Mouse (Mus musculus) testis, adult 2 months (tissue): ENCODE data around the gene Bcas1. TPM values are rescaled to one million over a fixed set of nuclear protein-coding genes. Genes with fewer than 3 reads are reported as not detected.

Experiments used
- H3K27ac ChIP-seq: fragments of 200-500 bp; 2 replicates; pipeline ENCODE4 v1.5.1; 2012; ENCODE audit warnings: low read depth, low read length; ENCODE audit not compliant: control insufficient read depth, insufficient read depth
- H3K27me3 ChIP-seq: fragments of 200-500 bp; 2 replicates; pipeline ENCODE4 v1.6.1; 2012; ENCODE audit warnings: mild to moderate bottlenecking, low read length, moderate library complexity; ENCODE audit not compliant: control insufficient read depth, insufficient read depth
- H3K36me3 ChIP-seq: fragments of 200-500 bp; 2 replicates; pipeline ENCODE4 v1.6.1; 2012; ENCODE audit warnings: mild to moderate bottlenecking, low read length; ENCODE audit not compliant: control insufficient read depth, insufficient read depth
- H3K4me1 ChIP-seq: fragments of 200-500 bp; 2 replicates; pipeline ENCODE4 v1.6.1; 2012; ENCODE audit warnings: low read length; ENCODE audit not compliant: control insufficient read depth, insufficient read depth
- H3K4me3 ChIP-seq: fragments of 200-500 bp; 2 replicates; pipeline ENCODE4 v1.5.1; 2012; ENCODE audit warnings: low read depth, mild to moderate bottlenecking, low read length, moderate library complexity, mixed read lengths; ENCODE audit not compliant: control insufficient read depth
- CTCF ChIP-seq: fragments of 200-500 bp; IDR thresholded peaks from 2 replicates; pipeline ENCODE4 v1.5.1; 2012; ENCODE audit warnings: low read depth, mild to moderate bottlenecking, inconsistent platforms, low read length, moderate library complexity; ENCODE audit not compliant: control insufficient read depth, insufficient read depth, insufficient replicate concordance
- POLR2A ChIP-seq: fragments of 200-500 bp; IDR thresholded peaks from 2 replicates; pipeline ENCODE4 v1.6.1; 2012; ENCODE audit warnings: low read depth, mild to moderate bottlenecking, inconsistent platforms, low read length, moderate library complexity; ENCODE audit not compliant: control insufficient read depth
- polyA plus RNA-seq: library from polyadenylated mRNA; depleted of rRNA; stranded (reverse); fragments of >200 nt; gene quantifications from 2 replicates; pipeline ENCODE4 v1.2.3, GENCODE M21; 2012

Gene Bcas1
- polyA plus RNA-seq, 1 experiment, result 19.4 TPM

DNA sequence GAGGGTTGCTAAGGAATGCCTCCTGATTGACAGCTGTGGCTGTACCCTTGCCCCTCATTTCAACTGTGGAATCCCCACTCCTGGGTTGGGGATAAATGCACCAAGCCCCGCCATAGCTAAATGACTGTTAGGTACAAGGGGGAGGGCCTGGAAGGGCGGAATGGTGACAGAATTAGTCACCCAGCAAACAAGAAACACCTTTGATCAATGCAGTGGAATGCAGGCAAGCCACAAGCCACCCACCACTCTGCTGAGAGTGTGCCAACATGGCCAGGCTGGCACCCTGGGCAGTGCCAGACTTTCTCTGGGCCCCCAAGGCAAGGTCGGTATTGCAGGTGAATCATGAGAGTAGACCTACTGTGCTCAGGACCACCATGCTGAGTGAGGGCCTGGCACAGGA, 3.5 kb downstream of the Bcas1 start:
- no peaks in the 10 kb centered on the region for H3K4me1 ChIP-seq
- H3K4me3 ChIP-seq, result no peak overlapping the region
- no peaks in the 10 kb centered on the region for H3K36me3 ChIP-seq
- H3K27ac ChIP-seq, result no peak overlapping the region
- H3K27me3 ChIP-seq, result no peaks in the 10 kb centered on the region
- TF ChIP-seq POLR2A (no peak), CTCF (no peak)

- H3K36me3 ChIP-seq, result no peaks in the 10 kb centered on the region
- no peak overlapping the region for H3K4me3 ChIP-seq
- no peak for TF ChIP-seq CTCF
- no peak for TF ChIP-seq POLR2A
- H3K4me1 ChIP-seq, result no peaks in the 10 kb centered on the region
- H3K27ac ChIP-seq, result no peak overlapping the region
- no peaks in the 10 kb centered on the region for H3K27me3 ChIP-seq
Observed at GRCm38 (mm10) chr2:170421924-170422323, 5.7 kb downstream of the Bcas1 start.

GRCm38 (mm10) chr2:170418748-170419147, 8.9 kb downstream of the Bcas1 start:
- Histone ChIP-seq H3K27me3 (no peaks in the 10 kb centered on the region), H3K27ac (no peak overlapping the region), H3K36me3 (no peaks in the 10 kb centered on the region), H3K4me3 (no peak overlapping the region), H3K4me1 (no peaks in the 10 kb centered on the region)
- TF ChIP-seq CTCF, result peak; percentile 40; the same call in 1 of the 2 replicates
- no peak for TF ChIP-seq POLR2A

DNA sequence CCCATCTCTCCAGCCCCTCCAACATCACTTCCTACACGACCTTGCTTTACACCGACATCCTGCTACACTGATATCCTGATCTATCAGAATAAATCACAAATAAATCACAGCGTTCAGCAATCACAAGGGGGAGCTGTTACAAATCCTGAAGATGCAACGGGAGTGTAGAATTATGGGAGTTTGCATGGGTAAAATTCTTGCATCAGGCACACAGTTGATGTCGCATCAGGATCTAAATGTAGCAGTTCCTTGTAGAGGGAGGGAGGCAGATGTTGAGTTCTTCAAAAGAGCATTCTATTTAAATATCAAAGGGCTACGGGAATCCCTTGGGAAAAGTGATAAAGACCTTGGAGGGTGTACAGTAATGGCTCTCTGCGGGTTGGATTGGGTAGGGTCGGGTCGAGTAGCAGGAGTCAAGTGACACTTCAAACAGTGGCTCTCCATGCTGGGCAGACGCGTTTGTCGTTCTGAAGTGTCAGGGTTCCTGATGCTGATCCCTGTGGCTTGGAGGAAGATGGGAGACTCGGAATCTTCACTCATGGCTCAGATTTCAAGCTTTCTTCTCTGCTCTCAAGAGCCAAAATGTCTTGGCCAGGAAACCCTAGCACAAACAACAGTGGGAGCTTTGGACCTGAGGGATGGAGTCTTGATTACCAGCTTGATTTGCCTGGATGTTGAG, 16.0 kb downstream of the Bcas1 start:
- Histone ChIP-seq H3K27me3 (no peaks in the 10 kb centered on the region), H3K27ac (no peak overlapping the region), H3K4me1 (no peaks in the 10 kb centered on the region), H3K4me3 (no peak overlapping the region), H3K36me3 (no peaks in the 10 kb centered on the region)
- TF ChIP-seq POLR2A (no peak), CTCF (no peak)

DNA sequence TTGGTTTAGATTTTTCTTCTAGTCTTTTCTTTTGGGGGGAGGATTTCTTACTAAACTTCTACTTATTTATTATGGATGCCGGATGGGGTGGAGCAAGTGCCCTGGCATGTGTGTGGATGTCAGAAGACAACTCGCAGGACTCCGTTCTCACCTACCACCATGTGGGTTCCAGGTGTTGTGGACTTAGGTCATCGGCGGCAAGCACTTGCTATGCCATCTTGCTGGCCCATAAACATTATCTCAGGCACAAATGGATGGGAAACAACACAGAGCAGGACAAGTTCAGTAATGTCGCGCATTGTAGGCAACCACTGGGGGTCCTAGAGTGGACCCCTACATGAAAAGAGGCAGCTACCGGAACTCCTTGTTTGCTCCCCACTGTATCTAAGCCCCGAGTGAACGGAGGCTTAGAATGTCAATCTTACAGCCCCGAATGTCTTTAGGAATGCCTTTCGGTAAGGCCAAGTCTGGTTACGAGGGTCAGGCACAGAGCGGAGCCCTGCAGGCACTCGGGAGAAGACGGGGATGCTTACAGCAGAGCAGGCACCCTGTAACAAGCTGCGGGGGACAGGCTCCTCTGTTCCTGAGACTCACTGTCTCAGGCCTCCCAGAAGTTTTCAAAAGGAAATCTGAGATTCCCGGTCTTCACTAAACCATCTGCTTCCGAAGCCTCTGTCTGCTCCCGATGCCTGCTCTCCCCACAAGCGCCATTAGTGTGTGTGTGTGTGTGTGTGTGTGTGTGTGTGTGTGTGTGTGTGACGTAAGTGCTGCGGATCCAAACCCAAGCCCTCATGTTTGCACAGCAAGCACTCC, 16.8 kb downstream of the Bcas1 start:
- Histone ChIP-seq H3K27me3 (no peaks in the 10 kb centered on the region), H3K4me1 (peaks cover 6% of the 10 kb centered on the region)

GRCm38 (mm10) chr2:170406438-170406837, 21.2 kb downstream of the Bcas1 start:
- Histone ChIP-seq H3K36me3 (no peaks in the 10 kb centered on the region), H3K27me3 (no peaks in the 10 kb centered on the region), H3K27ac (no peak overlapping the region), H3K4me3 (peak overlapping the region; percentile 37; the same call in 1 of the 2 replicates), H3K4me1 (peaks cover 6% of the 10 kb centered on the region)
- TF ChIP-seq CTCF, result no peak
- no peak for TF ChIP-seq POLR2A

More for the DNA sequence above, 16.8 kb downstream of the Bcas1 start:
- Histone ChIP-seq H3K36me3 (no peaks in the 10 kb centered on the region), H3K4me3 (no peak overlapping the region), H3K27ac (no peak overlapping the region)
- TF ChIP-seq CTCF, result no peak
- TF ChIP-seq POLR2A, result no peak

DNA sequence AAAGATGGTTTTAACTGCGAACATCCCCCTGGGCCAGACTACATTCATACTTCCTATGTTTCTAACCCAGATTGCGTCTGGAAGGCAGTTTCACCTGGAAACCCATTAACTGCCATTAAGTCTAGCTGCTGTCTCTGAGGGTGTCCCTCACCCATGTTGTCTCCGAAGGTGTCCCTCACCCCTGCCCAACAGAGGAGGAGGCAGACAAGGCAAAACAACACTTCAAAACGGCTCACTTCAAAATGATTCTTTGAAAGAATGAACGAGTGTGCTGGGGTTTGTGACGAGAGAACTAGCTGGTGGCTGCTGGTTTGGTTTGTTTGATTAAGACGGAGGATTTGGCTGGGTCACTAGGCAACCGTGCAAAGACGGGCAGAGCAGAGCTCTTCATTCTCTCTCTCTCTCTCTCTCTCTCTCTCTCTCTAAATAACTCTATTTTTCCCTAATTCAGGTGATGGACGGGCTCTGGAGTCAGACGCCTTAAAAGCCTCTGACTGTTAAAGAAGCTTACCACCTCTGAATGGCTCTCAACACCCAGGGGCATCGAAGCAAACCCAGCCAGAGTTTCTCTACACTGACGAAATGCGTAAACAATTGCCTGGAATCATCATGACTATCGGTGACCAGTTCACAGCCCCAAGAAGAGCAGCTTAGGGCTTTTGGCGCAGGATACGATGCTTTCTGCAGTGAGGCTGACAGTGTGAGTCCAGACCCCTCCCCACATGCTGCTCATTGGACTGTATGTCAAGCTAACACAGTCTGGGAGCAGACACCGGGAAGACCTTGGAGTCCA, 22.7 kb downstream of the Bcas1 start:
- no peak for TF ChIP-seq POLR2A
- no peak for TF ChIP-seq CTCF
- Histone ChIP-seq H3K4me1 (peaks cover 6% of the 10 kb centered on the region), H3K27me3 (no peaks in the 10 kb centered on the region), H3K36me3 (no peaks in the 10 kb centered on the region), H3K27ac (no peak overlapping the region), H3K4me3 (no peak overlapping the region)
